Mouse (Mus musculus) left cerebral cortex, postnatal 14 days (tissue): Measurements from ENCODE around the gene Cep97. TPM values are rescaled to one million over a fixed set of nuclear protein-coding genes. Genes with fewer than 3 reads are reported as not detected.
A peak's percentile ranks its signal among the peaks of the same experiment; 100 is the strongest.
"Not testable (repeated sequence)": the region's sequence is repeated elsewhere in the genome, so short reads cannot be mapped to it uniquely, and the experiment has no call there.

Experiments used
- DNase-seq, 2 experiments: peaks; one replicate each; pipeline ENCODE4 v3.0.0; 2021 to 2022; ENCODE audit warnings: low spot score in 2 of 2, mixed read lengths in 1 of 2
- intact Hi-C: fragments of 180-260 bp; cut with DNase I; formaldehyde crosslinking; loops from one replicate; pipeline ENCODE4 v1.15.1; 2025
- total RNA-seq, 2 experiments: library from RNA; stranded (reverse); gene quantifications; 2 replicates each; pipeline ENCODE4 v1.2.3; 2021

Cep97 gene
- total RNA-seq, 2 experiments from 2014 or later = 9.1 to 10.0 TPM

GRCm38 (mm10) chr16:55950946-55951678 is 16.5 kb upstream of the Cep97 start:
- DNase-seq = peak; percentile 78 to 84
- intact Hi-C loops = loop anchor here (1.0 kb wide), 1 partner anchor 113 kb away; no protein-coding TSS in a partner anchor

- intact Hi-C loops = no loop called here
Measured at GRCm38 (mm10) chr16:55950462-55950861, 15.8 kb upstream of the Cep97 start.

GRCm38 (mm10) chr16:55948963-55949362 is 14.3 kb upstream of the Cep97 start:
- intact Hi-C loops = no loop called here
- no peak for DNase-seq

More at GRCm38 (mm10) chr16:55950462-55950861, 15.8 kb upstream of the Cep97 start:
- no peak for DNase-seq

DNA sequence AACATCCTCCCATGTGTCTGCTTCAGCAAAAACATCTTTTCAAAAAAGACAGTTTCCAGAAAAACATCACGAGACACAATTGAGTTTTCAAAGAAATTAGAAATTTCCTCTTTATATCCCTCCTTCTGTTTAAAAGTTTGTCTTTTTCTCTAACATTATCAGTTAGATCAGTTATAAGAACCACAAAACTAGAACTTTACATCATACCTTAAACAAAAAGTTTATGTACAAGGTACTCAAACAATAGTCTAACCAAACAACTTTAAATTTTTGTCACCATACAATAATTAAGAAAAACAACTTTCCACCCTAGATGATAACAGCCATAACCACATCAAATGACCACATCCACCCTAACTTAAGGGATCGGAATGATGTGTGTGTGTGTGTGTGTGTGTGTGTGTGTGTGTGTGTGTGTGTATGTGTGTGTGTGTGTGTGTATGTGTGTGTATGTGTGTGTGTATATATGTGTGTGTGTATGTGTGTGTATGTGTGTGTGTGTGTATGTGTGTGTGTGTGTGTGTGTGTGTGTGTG is 13.3 kb upstream of the Cep97 start:
- intact Hi-C loops, DNase-seq: not testable (repeated sequence)

DNA sequence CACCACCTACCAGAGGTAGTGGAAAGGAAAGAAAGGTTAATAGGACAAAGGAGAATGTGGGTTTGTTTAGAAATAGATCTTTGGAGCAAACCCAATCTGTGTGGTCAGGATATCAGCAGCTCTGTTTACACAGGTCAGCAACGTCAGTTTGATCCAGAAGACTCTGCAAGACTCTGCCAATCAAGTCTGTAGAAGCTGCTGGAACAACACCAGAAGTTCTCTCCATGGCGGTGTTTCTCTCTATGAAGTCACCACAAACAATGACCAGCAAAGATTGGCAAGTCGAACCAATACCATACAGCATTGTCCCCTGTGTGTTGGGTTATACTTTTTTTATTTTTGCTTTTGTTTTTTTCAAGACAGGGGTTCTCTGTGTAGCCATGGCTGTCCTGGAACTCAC is 12.6 kb upstream of the Cep97 start:
- intact Hi-C loops = no loop called here
- DNase-seq = no peak

- no peak for DNase-seq
- intact Hi-C loops = no loop called here
Measured at GRCm38 (mm10) chr16:55940781-55941180, 6.1 kb upstream of the Cep97 start.

DNA sequence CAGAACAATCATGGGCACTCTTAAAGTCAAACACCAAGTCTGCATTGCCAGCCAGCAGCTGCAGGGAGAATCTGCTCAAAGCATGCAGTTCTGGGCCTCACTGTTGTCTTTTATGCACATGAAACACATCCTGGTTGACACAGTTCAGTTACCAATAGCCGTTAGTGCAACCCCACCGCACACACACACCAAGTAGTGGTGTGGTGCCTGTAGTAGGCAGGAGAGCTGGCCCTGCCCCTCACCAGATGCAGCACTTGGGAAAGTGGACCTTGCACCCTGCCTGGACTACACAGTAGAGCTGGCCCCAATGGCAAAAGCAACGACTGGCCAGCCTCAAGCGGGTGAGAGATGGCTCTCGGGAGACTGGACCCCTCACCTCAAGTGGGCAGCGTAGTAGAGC is 5.0 kb upstream of the Cep97 start:
- no peak for DNase-seq
- intact Hi-C loops = no loop called here

DNA sequence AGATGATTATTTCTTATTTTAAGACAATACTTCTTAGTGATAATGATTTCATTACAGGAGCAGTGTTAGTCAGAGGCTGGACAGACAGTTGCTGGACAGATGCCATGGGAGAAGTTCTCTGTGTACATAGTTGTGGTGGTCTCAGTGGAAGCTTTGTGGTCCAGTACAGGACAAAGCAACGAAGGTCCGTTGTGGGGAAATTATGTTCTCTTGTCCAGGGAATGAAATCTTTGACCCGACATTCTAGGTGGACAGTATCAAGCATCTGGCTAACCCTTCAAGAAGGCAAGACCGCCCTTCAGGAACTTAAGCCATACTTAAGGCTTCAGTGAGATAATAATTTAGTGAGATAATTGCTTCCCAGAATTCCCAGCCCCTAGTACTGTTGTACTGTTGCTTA is 4.1 kb upstream of the Cep97 start:
- no peak for DNase-seq
- intact Hi-C loops = no loop called here

- intact Hi-C loops = no loop called here
- peak; percentile 28 to 33 for DNase-seq
Measured at GRCm38 (mm10) chr16:55933681-55934343, 843 bp downstream of the Cep97 start.

DNA sequence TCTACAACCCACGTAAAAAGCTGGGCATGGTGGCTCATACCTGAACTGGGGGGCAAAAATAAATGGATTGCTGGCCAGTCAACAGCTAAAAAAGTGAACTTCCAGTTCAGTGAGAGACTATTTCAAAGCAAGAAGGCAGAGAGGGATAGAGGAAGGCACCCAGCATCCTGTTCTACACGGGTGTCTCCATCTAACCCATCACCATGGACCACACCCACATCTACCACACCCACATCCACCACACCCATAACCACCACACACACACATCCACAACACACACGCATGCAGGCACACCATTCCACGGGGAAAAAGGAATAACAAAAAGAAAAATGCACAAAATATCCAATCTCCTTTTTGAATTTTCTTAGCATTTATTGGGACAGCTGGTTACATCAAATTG is 10.6 kb downstream of the Cep97 start:
- intact Hi-C loops = no loop called here
- DNase-seq = no peak

- intact Hi-C loops = no loop called here
- no peak for DNase-seq
Measured at GRCm38 (mm10) chr16:55922079-55922478, 12.6 kb downstream of the Cep97 start.

- intact Hi-C loops = no loop called here
- DNase-seq = no peak
Measured at GRCm38 (mm10) chr16:55914716-55915115, 19.9 kb downstream of the Cep97 start.

- intact Hi-C loops = no loop called here
- no peak for DNase-seq
Measured at GRCm38 (mm10) chr16:55910208-55910793, 24.4 kb downstream of the Cep97 start.

- DNase-seq = no peak
- intact Hi-C loops = no loop called here
Measured at GRCm38 (mm10) chr16:55906928-55907679, 27.6 kb downstream of the Cep97 start.

- intact Hi-C loops = no loop called here
- DNase-seq = no peak
Measured at GRCm38 (mm10) chr16:55905370-55905769, 29.3 kb downstream of the Cep97 start.

DNA sequence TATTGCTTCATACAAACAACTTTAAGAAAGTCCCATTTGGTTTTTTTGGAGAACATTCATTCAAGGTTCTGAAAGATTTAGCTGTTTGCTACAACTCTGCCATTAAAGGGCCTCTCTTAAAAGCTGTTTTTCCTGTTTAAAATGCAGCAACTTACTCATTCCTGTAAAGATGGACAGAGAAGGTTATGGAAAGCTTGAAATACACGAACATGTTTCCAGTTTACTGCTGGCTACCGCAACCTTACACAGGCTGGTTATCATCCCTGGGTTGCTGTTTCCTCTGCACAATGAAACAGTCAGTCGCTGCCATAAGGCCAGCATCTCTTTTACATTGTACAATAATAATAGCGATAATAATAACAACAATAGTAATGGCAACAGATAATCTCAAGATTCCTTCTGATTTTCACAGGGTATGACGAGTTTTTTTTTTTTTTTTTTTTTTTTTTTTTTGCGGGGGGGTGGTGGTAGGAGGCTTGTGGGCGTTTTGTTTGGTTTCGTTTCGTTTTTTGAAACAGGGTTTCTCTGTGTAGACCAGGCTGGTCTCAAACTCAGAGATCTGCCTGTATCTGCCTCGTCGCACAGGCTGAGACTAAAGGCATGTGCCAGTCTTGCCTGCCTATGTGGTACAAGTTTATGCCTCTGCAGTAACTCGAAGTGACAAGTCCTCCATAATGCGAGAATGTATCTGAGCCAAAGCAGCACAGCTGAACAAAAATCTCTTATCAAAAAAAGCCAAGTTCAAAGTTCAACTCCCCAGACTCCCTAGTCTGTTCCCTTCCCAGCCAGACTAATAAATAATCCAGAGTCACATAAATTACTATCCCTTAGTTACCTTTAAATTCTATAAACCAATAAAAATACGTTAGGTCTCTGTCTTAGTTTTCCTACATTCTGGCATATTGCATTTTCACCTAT is 32.6 kb downstream of the Cep97 start:
- intact Hi-C loops = no loop called here
- DNase-seq = no peak

- intact Hi-C loops = no loop called here
- DNase-seq = no peak
Measured at GRCm38 (mm10) chr16:55898385-55899002, 36.2 kb downstream of the Cep97 start.

GRCm38 (mm10) chr16:55895651-55896095 is 39.0 kb downstream of the Cep97 start:
- no peak for DNase-seq
- intact Hi-C loops = no loop called here
